Mouse (Mus musculus) liver, embryonic 13.5 days (tissue): ENCODE data around the gene Eid3. TPM values are rescaled to one million over a fixed set of nuclear protein-coding genes. Genes with fewer than 3 reads are reported as not detected.

Experiments
- ATAC-seq: fragments of 200-750 bp; cut with Nextera tagmentation; 2 replicates; pipeline ENCODE4 v1.8.0; 2017; ENCODE audit warnings: low read depth, mild to moderate bottlenecking, moderate number of reproducible peaks, moderate library complexity
- DNase-seq: peaks from one replicate; pipeline ENCODE4 v3.0.0; 2022
- H3K27ac ChIP-seq: fragments of 300-500 bp; sonication (generic); 2 replicates; pipeline ENCODE4 v1.5.1; 2015; ENCODE audit warnings: moderate library complexity, mild to moderate bottlenecking, inconsistent platforms
- H3K27me3 ChIP-seq: fragments of 300-500 bp; sonication (generic); 2 replicates; pipeline ENCODE4 v1.6.1; 2015; ENCODE audit warnings: mild to moderate bottlenecking, inconsistent platforms
- H3K36me3 ChIP-seq: fragments of 300-500 bp; sonication (generic); 2 replicates; pipeline ENCODE4 v1.6.1; 2015; ENCODE audit warnings: mild to moderate bottlenecking, inconsistent platforms
- H3K4me1 ChIP-seq: fragments of 300-500 bp; sonication (generic); replicated peaks from 2 replicates; pipeline ENCODE4 v1.6.1; 2015; ENCODE audit warnings: inconsistent platforms
- H3K4me2 ChIP-seq: fragments of 300-500 bp; sonication (generic); 2 replicates; pipeline ENCODE4 v1.6.1; 2015; ENCODE audit warnings: inconsistent platforms, mild to moderate bottlenecking, moderate library complexity
- H3K4me3 ChIP-seq: fragments of 300-500 bp; sonication (generic); replicated peaks from 2 replicates; pipeline ENCODE4 v1.5.1; 2015; ENCODE audit warnings: mild to moderate bottlenecking, inconsistent platforms
- H3K9ac ChIP-seq: fragments of 300-500 bp; sonication (generic); 2 replicates; pipeline ENCODE4 v1.6.1; 2015; ENCODE audit warnings: mild to moderate bottlenecking, inconsistent platforms
- H3K9me3 ChIP-seq: fragments of 300-500 bp; sonication (generic); replicated peaks from 2 replicates; pipeline ENCODE4 v1.6.1; 2016; ENCODE audit warnings: inconsistent platforms
- WGBS: fragments of 180-500 bp; shearing (Covaris S2); methylation state at CpG from one replicate; pipeline ENCODE4 v1.1.7; 2015; ENCODE audit not compliant: insufficient replicate concordance; 5-methylcytosine and 5-hydroxymethylcytosine counted together
- polyA plus RNA-seq: library from polyadenylated mRNA; unstranded; fragments of >200 nt; fragmentation: Nextera tagmentation; extraction: Ambion mirVana; gene quantifications from 2 replicates; pipeline ENCODE4 v1.2.1, GENCODE M21; 2015

The Eid3 gene
- polyA plus RNA-seq, 1 experiment from 2014 or later: 0.22 TPM

GRCm38 (mm10) chr10:82913772-82914171, 47.3 kb downstream of the Eid3 start:
- no peaks in the 10 kb centered on the region for H3K9me3 ChIP-seq
- 0 out of 2 replicates have a peak, but pooled peaks cover 4% of the 10 kb centered on the region for H3K27me3 ChIP-seq
- DNase-seq: no peak
- no peak overlapping the region for H3K4me2 ChIP-seq
- peak; percentile 34; the same call in 1 of the 2 replicates for ATAC-seq
- peaks cover 21% of the 10 kb centered on the region for H3K4me1 ChIP-seq
- WGBS: 55% methylated on average over 6 of the region's 6 CpGs
- no peak overlapping the region for H3K9ac ChIP-seq
- no peak overlapping the region for H3K4me3 ChIP-seq
- H3K36me3 ChIP-seq: no peaks in the 10 kb centered on the region
- no peak overlapping the region for H3K27ac ChIP-seq

Other genes starting within 250 kb of the Eid3 start
- 47.5 and 50.6 TPM in 2 replicates for gene 1190007I07Rik, start 243.4 kb upstream of the Eid3 start, polyA plus RNA-seq
- gene Tdg, start 236.8 kb upstream of the Eid3 start, polyA plus RNA-seq: 52.0 and 61.1 TPM in 2 replicates
- 0.67 TPM in 2 replicates for gene Glt8d2, start 176.0 kb upstream of the Eid3 start, polyA plus RNA-seq
- 11.4 and 16.3 TPM in 2 replicates for gene Hcfc2, start 170.5 kb upstream of the Eid3 start, polyA plus RNA-seq
- 36.1 and 43.5 TPM in 2 replicates for gene Nfyb, start 102.5 kb upstream of the Eid3 start, polyA plus RNA-seq
- 67.9 and 78.2 TPM in 2 replicates for gene Txnrd1, start 32.7 kb upstream of the Eid3 start, polyA plus RNA-seq
- 1.2 and 1.3 TPM in 2 replicates for gene Chst11, start 118.9 kb downstream of the Eid3 start, polyA plus RNA-seq